Mouse (Mus musculus): Measurements from ENCODE around the gene Brox. TPM values are rescaled to one million over a fixed set of nuclear protein-coding genes. Genes with fewer than 3 reads are reported as not detected.

Brox gene
- polyA plus RNA-seq, 1 experiment from 2014 or later: 39.7 TPM

DNA sequence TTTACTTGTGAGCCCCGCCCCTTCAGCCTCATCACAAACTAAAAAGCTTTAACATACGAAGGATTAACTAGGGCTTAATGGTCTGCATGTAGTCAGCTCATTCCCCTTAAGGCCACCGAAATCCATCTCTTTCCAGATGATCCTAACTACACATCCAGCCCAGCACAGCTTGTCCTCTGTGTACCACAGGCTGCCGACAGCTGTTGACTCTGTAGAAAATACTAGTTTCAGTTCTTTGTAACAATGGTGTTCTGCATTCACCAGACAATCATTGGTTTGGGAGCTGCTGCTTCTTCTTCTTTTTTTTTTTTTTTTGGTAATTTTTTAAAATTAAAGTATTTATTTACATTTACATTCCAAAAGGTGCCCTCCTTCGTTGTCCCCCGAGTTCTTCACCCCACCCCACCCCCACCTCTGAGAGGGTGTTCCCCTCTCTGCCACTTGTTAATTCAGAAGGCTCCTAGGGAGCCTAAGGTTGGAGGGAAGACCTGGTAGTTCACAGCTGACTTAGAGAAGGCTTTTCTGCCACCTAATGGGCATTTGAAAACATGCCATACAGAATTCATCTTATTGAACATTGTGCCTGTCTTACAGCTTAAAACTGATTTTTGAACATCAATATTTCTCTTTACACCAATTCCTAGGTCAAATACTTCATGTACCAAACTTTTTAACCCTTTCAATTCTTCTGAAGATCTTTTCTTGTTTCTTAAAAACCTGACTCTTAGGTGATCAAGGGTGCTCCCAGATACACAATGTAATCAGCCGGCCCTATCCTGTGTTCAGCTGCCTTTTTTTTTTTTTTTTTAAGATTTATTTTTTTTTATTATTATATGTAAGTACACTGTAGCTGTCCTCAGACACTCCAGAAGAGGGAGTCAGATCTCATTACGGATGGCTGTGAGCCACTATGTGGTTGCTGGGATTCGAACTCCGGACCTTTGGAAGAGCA is 23.9 kb downstream of the Brox start:
- no peak overlapping the region for H3K27ac ChIP-seq
- no peak overlapping the region for H3K4me2 ChIP-seq
- H3K27me3 ChIP-seq: no peaks in the 10 kb centered on the region
- H3K9ac ChIP-seq (replicated peaks): no peak overlapping the region
- 0 out of 2 replicates have a peak, but pooled peaks cover 3% of the 10 kb centered on the region for H3K9me3 ChIP-seq
- no peak for ATAC-seq (ENCODE audit: insufficient number of reproducible peaks, insufficient read depth, low FRiP score, low TSS enrichment, low read depth)
- WGBS: 64% methylated on average over 10 of the region's 10 CpGs
- no peak overlapping the region for H3K4me3 ChIP-seq (replicated peaks)
- H3K4me1 ChIP-seq (replicated peaks): no peaks in the 10 kb centered on the region
- peaks cover 13% of the 10 kb centered on the region for H3K36me3 ChIP-seq

DNA sequence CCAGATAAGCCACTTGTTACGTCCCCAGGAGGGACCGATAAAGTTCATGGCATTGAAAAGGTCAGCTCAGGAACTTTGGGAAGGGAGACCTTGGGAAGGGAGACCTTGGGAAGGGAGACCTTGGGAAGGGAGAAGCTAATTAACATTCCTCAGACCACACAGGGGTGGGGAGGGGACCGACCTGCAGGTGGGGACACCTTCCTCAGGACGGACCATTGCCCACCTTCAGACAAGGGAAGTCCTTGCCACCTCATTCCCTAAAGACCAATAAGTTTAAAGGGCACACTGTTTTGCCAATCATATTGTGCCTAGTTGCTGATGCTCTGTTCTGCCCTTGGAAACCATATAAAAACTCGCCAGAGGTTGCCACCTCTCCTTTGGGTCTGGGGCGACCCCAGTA is 29.4 kb downstream of the Brox start:
- no peak overlapping the region for H3K27ac ChIP-seq

DNA sequence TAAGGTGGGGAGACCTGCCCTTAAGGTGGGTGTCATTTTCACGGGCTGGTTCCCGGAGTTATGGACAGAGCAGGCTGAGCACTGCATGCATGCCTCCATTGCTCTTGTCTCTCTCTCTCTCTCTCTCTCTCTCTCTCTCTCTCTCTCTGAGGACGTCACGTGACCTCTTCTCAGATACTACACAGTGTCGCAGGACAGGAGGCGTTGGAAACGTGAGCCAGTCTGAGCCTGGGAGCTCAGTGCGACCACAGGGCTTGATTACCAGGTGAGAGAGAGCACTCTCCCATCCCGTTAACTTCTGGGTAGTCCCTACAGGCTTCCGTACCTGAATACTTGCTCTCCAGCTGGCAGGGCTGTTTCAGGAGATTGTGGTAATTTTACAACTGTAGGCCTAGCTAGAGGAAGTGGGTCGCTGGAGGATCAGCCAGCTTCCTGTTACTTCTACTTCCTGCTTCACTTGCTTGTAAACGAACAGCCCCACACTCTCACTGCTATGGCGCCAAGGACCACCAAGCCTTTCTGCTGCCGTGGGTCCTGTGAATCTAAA is 31.1 kb downstream of the Brox start:
- Histone ChIP-seq H3K27ac (no peak overlapping the region), H3K4me1 (replicated peaks) (peaks cover 4% of the 10 kb centered on the region; the same call in 1 of the 2 replicates), H3K36me3 (no peaks in the 10 kb centered on the region), H3K4me3 (replicated peaks) (no peak overlapping the region), H3K4me2 (no peak overlapping the region), H3K9me3 (0 out of 2 replicates have a peak, but pooled peaks cover 3% of the 10 kb centered on the region), H3K27me3 (no peaks in the 10 kb centered on the region), H3K9ac (replicated peaks) (no peak overlapping the region)
- no peak for ATAC-seq (ENCODE audit: insufficient number of reproducible peaks, insufficient read depth, low FRiP score, low TSS enrichment, low read depth)
- WGBS: 59% methylated on average over 14 of the region's 14 CpGs

More for the DNA sequence above, 29.4 kb downstream of the Brox start:
- H3K4me2 ChIP-seq: no peak overlapping the region
- no peak overlapping the region for H3K9ac ChIP-seq (replicated peaks)
- 77% methylated on average over 6 of the region's 6 CpGs for WGBS
- no peaks in the 10 kb centered on the region for H3K27me3 ChIP-seq
- H3K4me3 ChIP-seq (replicated peaks): no peak overlapping the region
- H3K36me3 ChIP-seq: no peaks in the 10 kb centered on the region
- 0 out of 2 replicates have a peak, but pooled peaks cover 3% of the 10 kb centered on the region for H3K9me3 ChIP-seq
- H3K4me1 ChIP-seq (replicated peaks): peaks cover 4% of the 10 kb centered on the region; the same call in 1 of the 2 replicates
- no peak for ATAC-seq (ENCODE audit: insufficient number of reproducible peaks, insufficient read depth, low FRiP score, low TSS enrichment, low read depth)

DNA sequence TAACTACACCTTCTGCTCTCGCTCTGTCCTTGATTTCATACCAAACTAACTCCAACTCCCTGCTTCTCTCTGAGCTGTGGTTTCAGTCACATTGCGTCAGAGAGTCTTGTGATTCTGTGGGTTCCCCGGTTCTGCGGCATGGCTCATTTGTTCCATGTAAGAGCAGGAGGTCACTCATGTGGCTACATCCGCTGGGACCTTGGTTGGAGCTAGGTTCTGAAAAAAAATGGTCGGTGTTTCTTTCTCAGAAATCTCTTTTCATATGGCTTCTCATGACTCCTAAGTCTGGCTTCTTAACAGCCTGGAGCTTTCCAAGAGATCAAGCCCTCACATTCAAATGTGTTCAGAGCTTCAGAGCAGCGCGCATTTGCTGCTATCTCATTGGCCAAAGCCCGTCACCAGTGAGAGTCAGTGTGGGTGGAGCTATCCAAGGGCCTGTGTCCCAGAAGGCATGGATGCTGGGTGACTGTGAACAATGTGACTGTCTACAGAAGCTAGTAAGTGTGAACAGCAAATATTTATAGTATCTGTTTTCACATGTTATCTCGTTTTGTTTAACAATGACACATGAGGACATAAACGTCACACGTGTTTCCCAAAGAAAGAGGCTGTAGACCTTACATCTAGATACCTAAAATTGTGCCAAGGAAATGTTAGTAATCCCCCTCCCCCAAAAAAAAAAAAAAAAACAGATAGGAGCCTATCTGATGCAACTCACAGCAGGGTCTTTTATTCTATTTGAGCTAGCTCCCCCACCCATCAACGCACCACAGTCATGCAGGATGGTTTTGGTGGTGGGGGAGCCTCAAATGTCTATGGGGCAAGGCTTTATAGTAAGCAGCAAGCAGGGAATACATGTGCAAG is 32.7 kb downstream of the Brox start:
- no peaks in the 10 kb centered on the region for H3K9me3 ChIP-seq
- H3K4me3 ChIP-seq (replicated peaks): no peak overlapping the region
- H3K9ac ChIP-seq (replicated peaks): no peak overlapping the region
- H3K4me1 ChIP-seq (replicated peaks): peaks cover 4% of the 10 kb centered on the region; the same call in 1 of the 2 replicates
- no peak overlapping the region for H3K27ac ChIP-seq
- ATAC-seq (ENCODE audit: insufficient number of reproducible peaks, insufficient read depth, low FRiP score, low TSS enrichment, low read depth): no peak
- 81% methylated on average over 13 of the region's 13 CpGs for WGBS
- no peaks in the 10 kb centered on the region for H3K36me3 ChIP-seq
- no peak overlapping the region for H3K4me2 ChIP-seq
- no peaks in the 10 kb centered on the region for H3K27me3 ChIP-seq

DNA sequence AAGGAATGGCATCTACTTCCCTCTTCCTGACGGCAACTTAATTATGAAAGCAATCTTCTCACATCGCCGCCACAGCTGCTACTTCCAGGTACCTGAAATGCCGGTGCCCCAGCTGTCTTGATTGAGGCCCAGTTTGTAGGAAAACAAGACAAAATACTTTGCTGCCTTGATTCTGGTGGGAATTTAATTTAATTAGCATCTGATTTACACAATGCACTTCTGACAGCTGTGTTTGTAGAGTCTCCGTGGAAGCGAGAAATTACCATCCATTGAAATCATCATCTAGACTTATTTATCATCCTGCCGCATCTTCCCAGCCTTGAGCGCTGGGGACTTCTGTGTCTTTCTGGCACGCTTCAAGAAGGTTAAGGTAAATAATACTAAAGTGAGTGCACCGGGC is 44.5 kb downstream of the Brox start:
- H3K36me3 ChIP-seq: no peaks in the 10 kb centered on the region
- H3K27ac ChIP-seq: no peak overlapping the region
- no peak for ATAC-seq (ENCODE audit: insufficient number of reproducible peaks, insufficient read depth, low FRiP score, low TSS enrichment, low read depth)

DNA sequence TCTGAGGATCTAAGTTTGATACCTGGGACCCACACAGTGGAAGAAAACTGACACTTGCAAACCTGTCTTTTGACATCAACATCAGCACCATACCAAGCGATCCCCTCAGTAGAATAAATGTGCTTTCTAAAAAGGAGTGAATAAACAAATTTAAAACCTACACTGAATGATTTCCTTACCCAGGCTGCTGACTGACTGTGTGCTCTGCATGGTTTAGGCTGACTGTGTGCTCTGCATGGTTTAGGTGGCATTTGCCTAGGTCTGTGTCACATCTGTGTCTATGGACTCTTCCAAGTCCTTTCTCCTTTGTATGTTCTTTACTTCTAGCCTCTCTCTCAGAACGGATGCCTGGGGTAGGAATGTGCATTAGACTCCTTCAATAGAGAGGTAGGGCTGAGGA is 45.3 kb downstream of the Brox start:
- 80% methylated on average over 2 of the region's 2 CpGs for WGBS
- H3K9ac ChIP-seq (replicated peaks): no peak overlapping the region

More for the DNA sequence above, 44.5 kb downstream of the Brox start:
- no peaks in the 10 kb centered on the region for H3K27me3 ChIP-seq
- H3K9me3 ChIP-seq: no peaks in the 10 kb centered on the region
- 0 out of 2 replicates have a peak, but pooled peaks cover 7% of the 10 kb centered on the region for H3K4me1 ChIP-seq (replicated peaks)
- WGBS: 61% methylated on average over 10 of the region's 10 CpGs
- no peak overlapping the region for H3K9ac ChIP-seq (replicated peaks)
- no peak overlapping the region for H3K4me2 ChIP-seq
- H3K4me3 ChIP-seq (replicated peaks): no peak overlapping the region

DNA sequence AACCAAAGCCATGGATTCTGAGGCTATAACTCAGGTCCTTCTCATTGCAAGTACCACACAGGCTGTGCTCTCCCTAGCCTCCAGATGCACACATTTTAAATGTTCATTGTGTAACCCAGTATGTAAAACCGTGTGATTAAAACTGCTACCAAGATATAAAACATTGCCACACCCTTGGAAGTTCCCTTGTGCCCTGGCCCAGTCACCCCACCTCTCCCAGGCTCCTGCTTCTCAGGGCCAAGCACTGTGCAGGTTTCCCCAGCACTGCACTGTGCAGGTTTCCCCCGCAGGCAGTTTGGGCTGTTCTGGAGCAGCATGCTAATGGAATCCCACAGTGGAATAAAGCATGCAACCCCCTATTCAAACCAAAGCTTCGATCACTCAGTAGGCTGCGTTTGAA is 46.5 kb downstream of the Brox start:
- 0 out of 2 replicates have a peak, but pooled peaks cover 7% of the 10 kb centered on the region for H3K4me1 ChIP-seq (replicated peaks)
- no peak overlapping the region for H3K4me2 ChIP-seq
- H3K27ac ChIP-seq: no peak overlapping the region
- 63% methylated on average over 4 of the region's 4 CpGs for WGBS
- H3K9me3 ChIP-seq: no peaks in the 10 kb centered on the region
- no peak overlapping the region for H3K4me3 ChIP-seq (replicated peaks)
- no peak for ATAC-seq (ENCODE audit: insufficient number of reproducible peaks, insufficient read depth, low FRiP score, low TSS enrichment, low read depth)
- no peaks in the 10 kb centered on the region for H3K36me3 ChIP-seq
- no peak overlapping the region for H3K9ac ChIP-seq (replicated peaks)
- no peaks in the 10 kb centered on the region for H3K27me3 ChIP-seq

More for the DNA sequence above, 45.3 kb downstream of the Brox start:
- no peaks in the 10 kb centered on the region for H3K9me3 ChIP-seq
- 0 out of 2 replicates have a peak, but pooled peaks cover 7% of the 10 kb centered on the region for H3K4me1 ChIP-seq (replicated peaks)
- ATAC-seq (ENCODE audit: insufficient number of reproducible peaks, insufficient read depth, low FRiP score, low TSS enrichment, low read depth): no peak
- H3K4me3 ChIP-seq (replicated peaks): no peak overlapping the region
- H3K27me3 ChIP-seq: no peaks in the 10 kb centered on the region
- no peaks in the 10 kb centered on the region for H3K36me3 ChIP-seq
- H3K4me2 ChIP-seq: no peak overlapping the region
- H3K27ac ChIP-seq: no peak overlapping the region

GRCm38 (mm10) chr1:183248144-183248543 is 48.9 kb downstream of the Brox start:
- Histone ChIP-seq H3K9me3 (peaks cover 8% of the 10 kb centered on the region; the same call in 1 of the 2 replicates), H3K4me3 (replicated peaks) (no peak overlapping the region), H3K4me2 (no peak overlapping the region), H3K36me3 (no peaks in the 10 kb centered on the region), H3K27ac (no peak overlapping the region), H3K4me1 (replicated peaks) (0 out of 2 replicates have a peak, but pooled peaks cover 7% of the 10 kb centered on the region), H3K27me3 (no peaks in the 10 kb centered on the region), H3K9ac (replicated peaks) (no peak overlapping the region)
- ATAC-seq (ENCODE audit: insufficient number of reproducible peaks, insufficient read depth, low FRiP score, low TSS enrichment, low read depth): no peak
- WGBS: 34% methylated on average over 1 of the region's 1 CpGs

- no peak for ATAC-seq (ENCODE audit: insufficient number of reproducible peaks, insufficient read depth, low FRiP score, low TSS enrichment, low read depth)
- WGBS: 78% methylated on average over 7 of the region's 7 CpGs
- no peaks in the 10 kb centered on the region for H3K27me3 ChIP-seq
- H3K4me2 ChIP-seq: no peak overlapping the region
- no peak overlapping the region for H3K9ac ChIP-seq (replicated peaks)
- no peak overlapping the region for H3K4me3 ChIP-seq (replicated peaks)
- H3K4me1 ChIP-seq (replicated peaks): no peaks in the 10 kb centered on the region
- no peaks in the 10 kb centered on the region for H3K36me3 ChIP-seq
- peaks cover 8% of the 10 kb centered on the region; the same call in 1 of the 2 replicates for H3K9me3 ChIP-seq
- H3K27ac ChIP-seq: no peak overlapping the region
These were observed 53.8 kb downstream of the Brox start for GRCm38 (mm10) chr1:183243293-183243692.

DNA sequence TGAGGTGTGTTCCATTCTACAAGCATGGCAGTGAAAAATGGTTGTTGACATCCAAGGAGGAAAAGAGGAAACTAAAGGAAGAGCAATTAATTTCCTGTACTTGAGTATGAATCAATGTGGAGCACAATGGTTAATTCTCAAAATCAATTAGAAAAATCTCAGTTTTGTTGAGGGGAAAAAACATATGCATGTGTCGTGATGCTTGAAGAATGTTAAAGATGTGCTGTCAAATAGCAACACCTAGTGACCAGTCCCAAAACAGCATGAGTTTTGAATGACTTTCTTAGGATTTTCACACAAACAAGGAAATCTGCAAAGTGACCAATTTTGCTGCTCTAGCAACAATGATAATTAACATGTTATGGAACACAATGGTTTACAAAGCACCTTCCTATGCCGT is 59.2 kb downstream of the Brox start:
- Histone ChIP-seq H3K4me2 (no peak overlapping the region), H3K9ac (replicated peaks) (no peak overlapping the region), H3K9me3 (no peaks in the 10 kb centered on the region), H3K27ac (no peak overlapping the region), H3K4me1 (replicated peaks) (no peaks in the 10 kb centered on the region), H3K4me3 (replicated peaks) (no peak overlapping the region), H3K27me3 (no peaks in the 10 kb centered on the region), H3K36me3 (no peaks in the 10 kb centered on the region)
- no peak for ATAC-seq (ENCODE audit: insufficient number of reproducible peaks, insufficient read depth, low FRiP score, low TSS enrichment, low read depth)
- 26% methylated on average over 2 of the region's 2 CpGs for WGBS

GRCm38 (mm10) chr1:183236460-183236859 is 60.6 kb downstream of the Brox start:
- Histone ChIP-seq H3K27ac (no peak overlapping the region), H3K9me3 (no peaks in the 10 kb centered on the region), H3K4me2 (no peak overlapping the region), H3K9ac (replicated peaks) (no peak overlapping the region), H3K4me1 (replicated peaks) (no peaks in the 10 kb centered on the region), H3K27me3 (no peaks in the 10 kb centered on the region), H3K36me3 (no peaks in the 10 kb centered on the region), H3K4me3 (replicated peaks) (no peak overlapping the region)
- 92% methylated on average over 5 of the region's 5 CpGs for WGBS
- ATAC-seq (ENCODE audit: insufficient number of reproducible peaks, insufficient read depth, low FRiP score, low TSS enrichment, low read depth): no peak

All from limb, embryonic 12.5 days (tissue).